Mouse (Mus musculus) adrenal gland, postnatal 14 days (tissue): Measurements from ENCODE around the gene Slc17a5. TPM values are rescaled to one million over a fixed set of nuclear protein-coding genes. Genes with fewer than 3 reads are reported as not detected.

ENCODE experiments used
- DNase-seq: peaks from one replicate; pipeline ENCODE4 v3.0.0; 2021; ENCODE audit warnings: mixed read lengths
- total RNA-seq: library from RNA; stranded (reverse); gene quantifications from 2 replicates; pipeline ENCODE4 v1.2.3, GENCODE M21; 2021

Slc17a5 gene
- total RNA-seq, 1 experiment from 2014 or later, result 12.1 TPM

DNA sequence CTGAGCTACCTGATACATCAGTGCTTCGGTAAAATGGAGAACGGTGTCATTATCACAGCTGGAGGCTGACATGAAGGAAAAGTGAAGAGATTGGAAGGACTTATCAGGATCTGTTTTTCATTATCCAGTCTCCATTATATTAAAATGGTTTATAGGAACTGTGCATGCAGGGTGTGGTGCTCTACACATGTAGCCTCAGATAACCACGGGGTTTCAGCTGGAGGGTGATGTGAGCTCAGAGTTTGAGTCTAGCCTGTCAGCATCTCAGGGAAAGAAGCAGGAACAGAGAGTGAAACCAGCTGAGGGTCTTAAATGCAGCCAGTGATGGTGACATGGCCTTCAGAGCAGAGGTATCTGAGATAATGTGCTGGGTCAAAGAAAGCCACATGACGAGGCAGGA lies 28.4 kb downstream of the Slc17a5 start:
- no peak for DNase-seq

- peak; percentile 68 for DNase-seq
Observed at GRCm38 (mm10) chr9:78558586-78559214, 29.1 kb downstream of the Slc17a5 start.

DNA sequence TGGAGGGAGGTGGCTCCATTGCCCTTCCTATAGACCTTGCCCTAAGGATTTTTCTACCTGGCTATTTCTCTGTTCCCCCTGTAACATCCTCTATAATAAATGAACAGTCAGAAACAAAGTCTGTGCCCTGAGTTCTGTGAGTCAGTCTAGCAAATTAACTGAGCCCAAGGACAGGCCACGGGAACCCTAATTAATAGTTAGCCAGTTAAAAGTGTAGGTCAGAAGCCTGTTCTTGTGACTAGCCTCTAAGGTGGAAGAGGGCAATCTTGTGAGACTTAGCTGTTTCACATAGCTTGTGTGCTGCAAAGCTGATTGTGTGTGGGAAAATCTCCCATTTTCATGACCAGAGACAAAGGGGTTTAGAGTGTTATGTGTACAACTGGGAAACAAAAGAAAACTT lies 30.8 kb downstream of the Slc17a5 start:
- DNase-seq, result no peak

- DNase-seq, result peak; percentile 85
Observed at GRCm38 (mm10) chr9:78552984-78553383, 34.9 kb downstream of the Slc17a5 start.

- DNase-seq, result no peak
Observed at GRCm38 (mm10) chr9:78551761-78552160, 36.1 kb downstream of the Slc17a5 start.

DNA sequence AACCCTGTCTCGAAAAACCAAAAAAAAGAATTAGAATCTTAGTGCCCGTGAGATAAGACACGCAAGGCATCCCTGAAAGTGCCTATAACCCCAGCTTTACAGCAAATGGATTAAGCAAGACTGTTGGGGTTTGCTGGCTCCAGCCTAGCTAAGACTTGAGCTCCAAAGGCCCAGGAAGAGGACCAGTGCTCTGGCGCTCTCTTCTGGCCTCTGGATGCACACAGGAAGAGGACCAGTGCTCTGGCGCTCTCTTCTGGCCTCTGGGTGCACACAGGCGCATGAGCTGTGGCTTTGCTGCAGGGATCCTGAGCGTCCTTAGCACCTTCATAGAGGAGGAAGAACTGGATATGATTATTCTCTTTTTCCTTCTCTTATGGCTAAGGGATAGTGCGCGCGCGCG lies 40.1 kb downstream of the Slc17a5 start:
- DNase-seq, result no peak

GRCm38 (mm10) chr9:78546944-78547343 lies 40.9 kb downstream of the Slc17a5 start:
- DNase-seq, result no peak

DNA sequence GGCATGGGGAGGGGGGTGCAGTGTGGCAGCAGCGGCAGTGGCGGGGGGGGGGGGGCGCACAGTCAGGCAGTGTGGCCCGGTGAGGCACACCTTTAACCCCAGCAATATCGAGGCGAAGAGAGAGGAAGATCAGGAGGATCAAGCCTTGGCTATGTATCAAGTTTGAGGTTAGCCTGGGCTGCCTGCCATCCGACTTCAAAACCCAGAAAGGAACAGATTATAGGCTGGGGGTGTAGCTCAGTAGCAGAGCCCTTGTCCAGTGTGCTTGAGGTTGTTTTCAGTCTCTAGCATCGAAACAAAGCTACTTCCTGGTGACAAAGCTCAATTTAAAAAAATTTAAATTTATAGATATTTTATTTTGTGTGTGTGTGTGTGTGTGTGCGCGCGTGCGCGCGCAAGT lies 46.1 kb downstream of the Slc17a5 start:
- DNase-seq, result no peak

DNA sequence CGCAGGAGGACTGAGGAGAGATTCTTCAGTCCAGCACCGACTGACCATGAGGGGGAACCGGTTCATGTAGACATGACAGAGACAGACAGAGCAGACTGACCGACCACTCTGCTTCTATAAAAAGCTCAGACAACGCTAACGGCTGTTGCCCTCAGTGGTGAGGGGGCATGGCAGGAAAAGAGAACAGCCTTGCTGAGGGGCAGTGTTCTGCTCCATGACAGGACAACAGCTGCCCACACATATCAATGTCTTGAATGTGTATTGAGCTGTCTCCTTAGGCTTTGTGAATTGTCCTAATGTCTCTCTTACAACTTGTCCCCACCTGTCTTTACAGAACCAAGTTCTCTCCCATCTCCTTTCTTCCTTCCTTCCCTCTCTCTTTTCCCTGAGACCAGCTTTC lies 49.4 kb downstream of the Slc17a5 start:
- no peak for DNase-seq

DNA sequence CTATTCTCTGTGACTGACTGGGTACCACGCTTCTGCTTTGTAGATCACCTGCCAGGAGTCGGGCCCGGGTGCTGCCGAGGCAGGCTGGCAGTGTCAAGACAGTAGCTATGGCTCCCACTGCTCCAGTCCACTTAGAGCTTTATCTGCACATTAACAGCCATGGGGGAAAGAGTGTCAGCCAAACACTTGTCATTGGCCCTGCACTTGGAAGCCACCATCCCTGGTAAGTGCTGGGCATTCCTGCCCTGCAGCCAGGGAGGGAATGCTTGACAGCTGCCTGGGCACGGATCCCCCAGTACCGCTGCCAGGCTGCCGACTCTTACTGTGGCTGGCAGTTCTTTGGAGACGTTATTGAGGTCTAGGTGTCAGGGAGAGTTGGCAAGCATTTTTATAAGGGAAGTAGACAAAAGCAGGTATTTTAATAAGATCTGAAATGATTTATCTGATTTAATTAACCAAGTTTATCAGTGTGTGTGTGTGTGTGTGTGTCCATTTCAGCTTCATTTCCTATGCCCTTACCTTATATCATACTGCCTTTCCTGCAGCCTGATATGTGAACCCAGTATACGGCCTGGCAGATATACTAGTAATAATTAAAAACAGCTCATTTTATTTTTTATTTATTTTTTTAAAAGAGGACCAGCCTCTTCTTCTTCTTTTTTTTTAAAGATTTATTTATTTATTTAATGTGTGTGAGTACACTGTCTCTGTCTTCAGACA lies 50.5 kb downstream of the Slc17a5 start:
- peak; percentile 21 for DNase-seq

DNA sequence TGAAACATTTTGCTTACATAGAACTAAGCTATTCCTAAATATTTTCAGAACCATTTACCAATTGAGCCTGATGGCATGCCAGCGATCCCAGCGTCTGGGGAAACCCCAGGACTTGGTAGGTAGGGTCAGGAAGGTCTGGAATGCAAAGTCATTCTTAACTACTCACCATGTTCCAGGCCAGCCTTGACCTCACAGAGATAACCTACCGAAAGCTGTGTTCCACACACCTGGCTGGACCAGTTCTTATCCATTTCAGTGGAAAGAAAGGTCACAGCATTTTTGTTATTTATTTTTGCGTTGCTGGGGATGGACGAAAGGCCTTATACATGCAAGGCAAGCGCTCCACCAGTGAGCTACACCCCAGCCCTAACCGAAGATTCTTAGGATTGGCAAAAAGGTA lies 53.2 kb downstream of the Slc17a5 start:
- DNase-seq, result no peak

GRCm38 (mm10) chr9:78533296-78533935 lies 54.4 kb downstream of the Slc17a5 start:
- DNase-seq, result peak; percentile 31

- DNase-seq, result no peak
Observed at GRCm38 (mm10) chr9:78532341-78532819, 55.5 kb downstream of the Slc17a5 start.

- no peak for DNase-seq
Observed at GRCm38 (mm10) chr9:78531816-78532215, 56.0 kb downstream of the Slc17a5 start.

- DNase-seq, result peak; percentile 91
Observed at GRCm38 (mm10) chr9:78527767-78528381, 60.0 kb downstream of the Slc17a5 start.

DNA sequence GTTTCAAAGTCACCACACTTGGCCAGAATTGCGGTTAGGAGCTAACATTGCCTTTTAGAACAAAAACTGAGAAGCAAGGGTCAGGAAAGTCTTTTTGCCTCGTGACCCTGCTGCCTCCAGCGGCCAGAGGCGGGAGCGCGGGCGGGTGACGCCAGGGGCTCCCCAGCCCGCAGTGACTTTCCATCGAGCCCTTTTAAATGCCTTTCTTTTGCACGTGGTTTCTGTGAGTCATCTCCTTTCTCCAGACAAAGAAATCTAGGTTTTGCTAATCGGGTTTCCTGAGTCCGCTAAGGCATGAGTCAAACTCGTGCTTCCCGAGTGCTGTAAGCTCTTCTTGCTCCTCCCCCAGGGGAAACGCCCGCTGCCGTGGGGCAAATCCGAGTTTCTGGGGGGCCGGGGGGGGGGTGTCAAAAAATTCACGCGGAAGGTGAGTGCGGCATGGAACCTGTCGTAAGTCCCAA lies 60.5 kb downstream of the Slc17a5 start:
- DNase-seq, result peak; percentile 94

DNA sequence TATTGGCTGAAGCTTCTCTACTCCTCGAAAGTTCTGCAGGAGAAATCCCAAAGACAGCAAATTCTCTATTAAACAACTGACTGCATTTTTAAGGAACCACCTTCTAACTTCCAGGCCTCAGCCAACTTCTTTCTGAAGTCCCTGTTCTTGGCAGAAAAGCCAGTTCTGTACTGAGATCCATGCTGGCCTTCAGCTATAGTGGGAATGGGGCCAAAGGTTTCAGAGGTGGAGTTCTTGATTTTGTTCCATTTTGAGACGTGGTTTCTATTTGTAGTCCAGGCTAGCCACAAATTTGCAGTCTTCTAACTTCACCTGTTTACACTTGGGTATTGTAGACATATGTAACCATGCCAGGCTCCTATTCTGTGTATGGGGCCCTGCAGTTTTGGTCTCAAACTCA lies 61.6 kb downstream of the Slc17a5 start:
- peak; percentile 44 for DNase-seq

GRCm38 (mm10) chr9:78525451-78526135 lies 62.2 kb downstream of the Slc17a5 start:
- DNase-seq, result no peak

DNA sequence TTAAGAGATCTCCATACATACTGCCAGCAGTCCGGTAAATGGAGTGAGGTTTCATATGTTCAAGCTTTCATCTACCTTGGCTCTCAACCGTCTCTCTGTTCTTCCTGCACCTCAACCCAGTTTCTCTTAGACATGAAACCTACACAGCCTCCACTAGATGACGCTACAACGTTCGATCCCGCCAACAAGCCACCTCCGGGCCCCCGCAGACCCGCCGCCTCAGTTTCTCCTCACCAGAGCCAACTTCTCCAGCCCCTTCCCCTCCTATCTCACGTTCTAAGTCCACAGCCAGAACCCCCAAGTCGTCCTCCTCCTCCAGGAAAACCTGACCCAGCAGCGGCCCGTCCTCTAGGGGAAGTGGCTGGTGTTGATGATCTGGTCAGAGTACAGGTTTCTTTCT lies 66.2 kb downstream of the Slc17a5 start:
- peak; percentile 52 for DNase-seq

DNA sequence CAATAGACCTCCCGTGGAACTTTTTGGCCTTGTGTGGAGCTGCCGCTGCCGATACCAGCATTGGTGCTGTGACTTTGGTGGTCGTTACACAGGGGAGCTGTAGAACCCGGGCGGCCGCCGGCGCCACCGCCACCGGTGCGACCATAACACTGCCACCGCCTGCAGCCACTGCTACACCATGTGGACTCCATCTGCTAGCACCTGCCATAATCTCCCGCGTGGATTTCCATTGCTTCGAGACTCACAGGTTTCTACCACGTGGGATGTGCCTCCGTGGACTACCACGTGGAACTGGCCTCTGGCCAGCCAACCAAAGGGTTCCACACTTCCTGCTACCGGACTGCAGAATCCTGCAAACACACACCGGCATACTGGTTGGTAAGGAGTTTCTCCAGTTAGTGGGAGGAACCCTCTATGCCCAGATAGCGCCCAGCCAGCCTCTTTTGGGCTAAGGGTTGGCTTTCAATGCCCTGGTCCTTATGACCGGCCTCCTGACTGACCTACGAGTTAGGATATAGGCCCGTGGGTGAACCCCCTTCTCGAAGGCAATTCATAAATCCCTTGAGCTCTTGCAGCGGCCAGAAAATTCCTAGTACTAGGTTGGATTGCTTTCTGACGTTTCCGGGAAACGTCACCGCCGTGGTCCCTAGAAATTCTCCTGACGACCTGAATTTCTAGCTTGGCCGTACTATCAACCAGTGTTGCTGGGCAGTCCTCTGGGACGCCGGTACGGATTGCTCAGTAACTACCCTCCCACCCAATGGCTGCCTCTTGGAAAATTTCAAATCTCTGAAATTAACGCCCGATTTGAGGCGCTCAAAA lies 66.8 kb downstream of the Slc17a5 start:
- peak; percentile 84 for DNase-seq

- DNase-seq, result peak; percentile 71
Observed at GRCm38 (mm10) chr9:78520127-78520779, 67.6 kb downstream of the Slc17a5 start.
